8 mouse cellular contexts compared by ENCODE assay signal in genomic region chr9:114797329-114798004, GRCm38 (mm10). TPM values are rescaled to one million over a fixed set of nuclear protein-coding genes. Genes with fewer than 3 reads are reported as not detected.
DNase-seq lines count a peak whose midpoint lies in the region; ATAC-seq and TF ChIP-seq lines count a peak whose summit lies in the region.

No protein-coding gene starts in this region.

- TF ChIP-seq CTCF in MEL (IDR thresholded peaks at IDR 0.05 in 2 of 3, conservative IDR thresholded peaks at IDR 0.05 in 1 of 3; ENCODE audit: control insufficient read depth in 1 of 3, insufficient read depth in 1 of 3, low read depth in 2 of 3, low read length in 3 of 3, poor library complexity in 1 of 3, severe bottlenecking in 1 of 3), result peak; percentile 88 to 96 (median 91)
- peak; percentile 99 for TF ChIP-seq CTCF in lung, embryonic 14.5 days (IDR thresholded peaks at IDR 0.05; ENCODE audit: low read depth)
- TF ChIP-seq CTCF in thymus, adult 2 months (IDR thresholded peaks at IDR 0.05; ENCODE audit: borderline replicate concordance, control insufficient read depth, extremely low read depth, insufficient read depth, low read length, poor library complexity), result peak; percentile 95

- no peak overlapping the region for H3K27ac ChIP-seq in MEL (ENCODE audit: control insufficient read depth, low read depth, low read length)
- no peak overlapping the region for H3K27ac ChIP-seq in lung, embryonic 14.5 days (ENCODE audit: low read depth)
- no peak overlapping the region for H3K27ac ChIP-seq in thymus, adult 2 months (ENCODE audit: control insufficient read depth, insufficient read depth, low read length)

- ATAC-seq in frontal cortex, adult (ENCODE audit: low TSS enrichment), result peak; percentile 90
- peak; percentile 77 for ATAC-seq in hematopoietic stem cell, adult 5-6 weeks (replicated peaks in 1 of 2; ENCODE audit: insufficient read depth in 1 of 2, low FRiP score in 2 of 2, low TSS enrichment in 1 of 2, low read depth in 1 of 2, poor library complexity in 2 of 2, severe bottlenecking in 2 of 2)
- peak; percentile 87 for ATAC-seq in lung, embryonic 14.5 days (ENCODE audit: insufficient read depth)

- H3K9ac ChIP-seq in MEL (ENCODE audit: control insufficient read depth, low read depth, low read length, poor library complexity, severe bottlenecking), result no peak overlapping the region
- H3K9ac ChIP-seq in lung, embryonic 14.5 days, result no peak overlapping the region

- 52% methylated on average over 11 of the region's 11 CpGs for WGBS in lung, embryonic 14.5 days
- WGBS in thymus, adult 2 months, result 61% methylated on average over 11 of the region's 11 CpGs

- no peak overlapping the region for H3K4me2 ChIP-seq in lung, embryonic 14.5 days

- H3K27me3 ChIP-seq in MEL (ENCODE audit: control insufficient read depth in 1 of 2, insufficient read depth in 2 of 2, low read length in 2 of 2), result no peaks in the 10 kb centered on the region
- H3K27me3 ChIP-seq in lung, embryonic 14.5 days (ENCODE audit: insufficient read depth, low read length), result no peaks in the 10 kb centered on the region
- H3K27me3 ChIP-seq in thymus, adult 2 months (ENCODE audit: control insufficient read depth, insufficient read depth, low read length), result no peaks in the 10 kb centered on the region

- H3K9me3 ChIP-seq in MEL (replicated peaks; ENCODE audit: insufficient read depth, low read length), result no peaks in the 10 kb centered on the region
- H3K9me3 ChIP-seq in lung, embryonic 14.5 days (ENCODE audit: low read depth, low read length), result no peaks in the 10 kb centered on the region

- peak; percentile 89 for TF ChIP-seq RAD21 in MEL (IDR thresholded peaks at IDR 0.05; ENCODE audit: low read depth, low read length)

- TF ChIP-seq POLR2A in MEL (IDR thresholded peaks at IDR 0.05; ENCODE audit: control insufficient read depth in 1 of 2, insufficient read depth in 1 of 2, low read depth in 1 of 2, low read length in 2 of 2, poor library complexity in 1 of 2), result no peak
- no peak for TF ChIP-seq POLR2A in thymus, adult 2 months (IDR thresholded peaks at IDR 0.05; ENCODE audit: control insufficient read depth, extremely low read depth, insufficient read depth, low read length, poor library complexity)

- TF ChIP-seq EP300 in MEL (IDR thresholded peaks at IDR 0.05; ENCODE audit: low read depth in 1 of 2, low read length in 2 of 2), result no peak

- no peak overlapping the region for H3K4me3 ChIP-seq in MEL (ENCODE audit: control insufficient read depth in 1 of 2, insufficient read depth in 1 of 2, low read depth in 2 of 2, low read length in 2 of 2)
- H3K4me3 ChIP-seq in lung, embryonic 14.5 days (ENCODE audit: low read depth, low read length), result no peak overlapping the region
- H3K4me3 ChIP-seq in thymus, adult 2 months (ENCODE audit: control insufficient read depth, insufficient read depth, low read length), result no peak overlapping the region

- no peaks in the 10 kb centered on the region for H3K79me2 ChIP-seq in MEL (ENCODE audit: control insufficient read depth, insufficient read depth, low read length, poor library complexity)

- H3K4me1 ChIP-seq in MEL (ENCODE audit: control insufficient read depth in 1 of 2, insufficient read depth in 2 of 2, low read length in 2 of 2), result no peaks in the 10 kb centered on the region
- no peaks in the 10 kb centered on the region; the same call in 1 of the 2 replicates for H3K4me1 ChIP-seq in lung, embryonic 14.5 days (ENCODE audit: insufficient read depth)
- peaks cover 18% of the 10 kb centered on the region for H3K4me1 ChIP-seq in thymus, adult 2 months (replicated peaks; ENCODE audit: control insufficient read depth, insufficient read depth, low read length)

- H3K36me3 ChIP-seq in MEL (ENCODE audit: control insufficient read depth in 1 of 2, insufficient read depth in 2 of 2, low read length in 2 of 2), result no peaks in the 10 kb centered on the region
- H3K36me3 ChIP-seq in lung, embryonic 14.5 days (ENCODE audit: insufficient read depth), result no peaks in the 10 kb centered on the region
- H3K36me3 ChIP-seq in thymus, adult 2 months (ENCODE audit: control insufficient read depth, insufficient read depth, low read length), result no peaks in the 10 kb centered on the region

- DNase-seq in MEL (ENCODE audit: low read depth, low spot score), result peak; percentile 76
- DNase-seq in cerebellum, adult 8-10 months, result peak; percentile 79
- DNase-seq in layer of hippocampus, adult 8-10 months (ENCODE audit: low spot score in 2 of 2), result peak; percentile 71 to 87
- peak; percentile 95 for DNase-seq in lung, embryonic 14.5 days
- peak; percentile 51 for DNase-seq in ovary, adult 18-20 months (ENCODE audit: low spot score)
- DNase-seq in thymus, adult 2 months, result peak; percentile 83

TF ChIP-seq in MEL, 35 proteins besides CTCF, POLR2A, EP300 and RAD21:
- no peak for TF ChIP-seq BHLHE40 (IDR thresholded peaks at IDR 0.05; ENCODE audit: borderline replicate concordance, low read depth, low read length)
- TF ChIP-seq POLR2AphosphoS2 (IDR thresholded peaks at IDR 0.05; ENCODE audit: low read length), result no peak
- no peak for TF ChIP-seq NELFE (IDR thresholded peaks at IDR 0.05; ENCODE audit: low read depth, low read length)
- TF ChIP-seq TBP (IDR thresholded peaks at IDR 0.05; ENCODE audit: low read depth, low read length), result no peak
- peak; percentile 71 for TF ChIP-seq ZC3H11A (IDR thresholded peaks at IDR 0.05; ENCODE audit: low read depth, low read length)
- TF ChIP-seq SMC3 (IDR thresholded peaks at IDR 0.05; ENCODE audit: low read depth, low read length), result peak; percentile 80
- TF ChIP-seq TCF12 (IDR thresholded peaks at IDR 0.05; ENCODE audit: low read depth, low read length), result peak; percentile 16; the same call in 1 of the 2 replicates
- no peak for TF ChIP-seq USF1 (IDR thresholded peaks at IDR 0.05; ENCODE audit: low read depth, low read length)
- TF ChIP-seq USF2 (IDR thresholded peaks at IDR 0.05; ENCODE audit: borderline replicate concordance in 1 of 2, insufficient read depth in 1 of 2, low read depth in 1 of 2, low read length in 2 of 2), result no peak
TF ChIP-seq in MEL: peak in this region for 3.

RNA-seq across cellular contexts. Expression of gene Cmtm7, which starts 15.8 kb away (rescaled TPM):
- total RNA-seq in MEL (2012; rRNA removed), result 290 and 352 TPM in 2 replicates
- polyA plus RNA-seq in MEL (2012; ENCODE audit: insufficient read depth in 1 of 2, insufficient read length in 2 of 2, low read depth in 1 of 2, low replicate concordance in 2 of 2, missing spikeins in 1 of 2), result 100 to 1,000 TPM in 1 of 2 experiments, not detected in 1; 545 TPM
- 461 and 641 TPM in 2 replicates for total RNA-seq in hematopoietic stem cell, adult 5-6 weeks (2017)
- 1 to 10 TPM; 3.4 to 7.4 (median 5.3) TPM for total RNA-seq in layer of hippocampus, adult 8-10 months (2022)
- 81.7 and 93.0 TPM in 2 replicates for polyA plus RNA-seq in lung, embryonic 14.5 days (2014; fragmentation: Nextera tagmentation; extraction: Ambion mirVana)
- 781 and 799 TPM in 2 replicates for polyA plus RNA-seq in thymus, adult 2 months (2012; rRNA removed)

RNA-seq across cellular contexts. Expression of gene Cmtm8, which starts 46.5 kb away (rescaled TPM):
- total RNA-seq in MEL (2012; rRNA removed), result 1.9 and 2.3 TPM in 2 replicates
- 1 to 10 TPM in 1 of 2 experiments, not detected in 1; 7.9 TPM for polyA plus RNA-seq in MEL (2012; ENCODE audit: insufficient read depth in 1 of 2, insufficient read length in 2 of 2, low read depth in 1 of 2, low replicate concordance in 2 of 2, missing spikeins in 1 of 2)
- 7.2 and 9.0 TPM in 2 replicates for total RNA-seq in hematopoietic stem cell, adult 5-6 weeks (2017)
- total RNA-seq in layer of hippocampus, adult 8-10 months (2022), result 1 to 10 TPM; 2.4 to 3.7 (median 2.5) TPM
- polyA plus RNA-seq in lung, embryonic 14.5 days (2014; fragmentation: Nextera tagmentation; extraction: Ambion mirVana), result 75.4 and 81.5 TPM in 2 replicates
- polyA plus RNA-seq in thymus, adult 2 months (2012; rRNA removed), result 11.9 and 15.4 TPM in 2 replicates

Comparison
In these comparisons a context has a peak if more than half of its experiments do, and no peak if none do; other contexts are left out.
1. RNA of gene Cmtm7, which starts 15.8 kb away (total RNA-seq): 461 to 641 TPM in hematopoietic stem cell, adult 5-6 weeks and 290 to 352 TPM in MEL; 3.4 to 7.4 TPM in layer of hippocampus, adult 8-10 months; every median in the first group is over 10 times any median in the second.
2. Peak in every context shown above with its lines, with median percentiles within 50 percentile points of each other: DNase-seq, CTCF ChIP-seq and ATAC-seq.